Mouse (Mus musculus) cerebellum, adult 18-20 months (tissue): ENCODE measurements at regions not wholly inside any gene's neighbourhood (a gene's known extent, or its start where the extent isn't known, plus 50 kb on each side); places are given as distances from the start of the nearest gene placed in this dataset.

ENCODE experiments used
- DNase-seq, 2 experiments: peaks; one replicate each; pipeline ENCODE4 v3.0.0; 2021

DNA sequence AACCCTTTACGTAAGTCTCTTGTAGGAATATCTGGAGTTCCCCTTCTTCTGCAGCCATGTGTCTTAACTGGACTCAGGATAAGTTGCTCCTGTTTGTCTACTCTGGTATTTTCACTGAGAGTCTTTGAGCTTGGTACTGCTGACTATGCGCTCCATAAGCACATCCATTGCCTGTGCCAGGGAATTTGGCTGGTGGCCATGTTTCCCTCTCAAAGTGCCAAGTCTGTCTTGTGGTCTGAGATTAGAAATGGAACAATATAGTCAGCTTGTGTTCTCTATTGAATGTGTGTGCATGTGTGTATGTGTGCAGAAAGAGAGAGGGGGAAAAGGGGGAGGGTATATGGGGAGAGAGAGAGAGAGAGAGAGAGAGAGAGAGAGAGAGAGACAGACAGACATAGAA lies 263.7 kb downstream of the Olfm4 start:
- peak; percentile 77 to 83 for DNase-seq

DNA sequence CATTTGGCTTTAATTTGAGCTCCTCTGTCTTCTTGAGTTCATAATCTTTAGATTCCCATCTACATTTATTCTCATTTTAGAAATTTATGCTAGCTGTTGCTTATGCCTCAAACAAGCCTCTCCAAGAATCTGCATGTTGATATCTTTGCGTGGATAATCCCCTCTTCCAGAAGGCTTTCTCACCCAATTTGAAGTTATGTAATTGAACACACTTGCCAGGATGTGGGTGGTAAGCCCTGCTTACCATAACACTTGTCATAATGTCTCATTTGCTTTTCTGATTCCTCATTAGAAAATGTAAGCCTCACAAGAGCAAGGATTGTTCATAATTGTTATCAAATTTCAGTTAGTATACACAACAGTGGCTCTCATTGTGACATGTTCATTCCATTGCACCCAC lies 266.0 kb downstream of the Olfm4 start:
- no peak for DNase-seq

DNA sequence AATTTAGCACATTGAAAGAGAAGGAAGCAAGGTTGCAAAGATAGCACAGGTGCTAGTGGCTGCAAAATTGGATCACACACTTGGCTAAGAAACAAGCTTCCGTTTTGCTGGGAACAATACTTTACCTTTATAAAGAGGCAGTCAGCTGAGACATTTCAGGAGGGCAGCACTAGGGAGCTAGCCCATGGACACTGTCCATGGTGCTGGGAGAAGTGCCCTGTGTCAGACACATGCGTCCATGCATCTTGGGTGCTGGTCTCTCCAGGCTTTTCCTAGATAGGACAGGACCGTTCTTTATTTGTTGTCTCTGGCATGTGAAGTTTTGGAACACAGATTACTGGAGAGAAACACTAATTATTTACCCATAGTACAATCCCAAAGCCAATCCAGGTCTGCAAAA lies 273.2 kb downstream of the Olfm4 start:
- DNase-seq, result no peak

DNA sequence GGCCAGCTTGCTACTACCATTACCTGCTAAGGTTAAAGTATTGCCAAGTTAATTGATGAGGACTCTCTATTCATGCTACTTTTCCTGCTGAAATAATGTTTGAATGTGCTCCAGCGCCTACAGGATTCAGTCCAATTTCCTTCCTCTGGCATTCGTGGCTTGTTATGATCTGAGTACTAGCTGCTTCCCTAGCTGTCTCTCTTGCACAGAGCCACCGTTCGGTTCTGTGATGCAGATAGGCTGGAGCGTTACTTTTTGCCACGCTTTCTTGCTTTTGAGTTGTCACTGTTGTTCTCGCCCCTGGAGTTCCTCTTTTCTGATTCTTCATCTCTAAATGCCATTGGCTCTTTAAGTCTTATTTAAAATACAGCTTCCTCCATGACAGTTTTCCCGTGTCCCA lies 279.3 kb downstream of the Olfm4 start:
- no peak for DNase-seq

DNA sequence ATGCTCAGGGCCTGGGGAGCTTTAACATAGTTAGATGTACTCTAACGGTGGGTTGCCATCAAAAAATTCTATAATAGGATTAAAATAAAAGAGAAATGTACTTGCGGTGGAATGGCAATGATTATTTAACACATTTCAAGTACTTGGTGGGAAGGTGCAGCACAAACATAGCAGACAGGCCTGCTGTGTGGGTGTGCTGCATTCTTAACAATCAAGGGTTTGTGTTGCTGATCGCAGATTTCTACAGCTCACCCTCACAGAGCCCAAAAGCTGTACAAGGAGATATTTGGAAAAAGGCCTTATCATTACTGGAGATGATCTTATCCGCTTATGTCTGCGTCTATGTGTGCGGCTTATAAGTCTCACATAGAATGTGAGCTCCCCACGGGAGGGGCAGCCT lies 281.2 kb downstream of the Olfm4 start:
- no peak for DNase-seq

DNA sequence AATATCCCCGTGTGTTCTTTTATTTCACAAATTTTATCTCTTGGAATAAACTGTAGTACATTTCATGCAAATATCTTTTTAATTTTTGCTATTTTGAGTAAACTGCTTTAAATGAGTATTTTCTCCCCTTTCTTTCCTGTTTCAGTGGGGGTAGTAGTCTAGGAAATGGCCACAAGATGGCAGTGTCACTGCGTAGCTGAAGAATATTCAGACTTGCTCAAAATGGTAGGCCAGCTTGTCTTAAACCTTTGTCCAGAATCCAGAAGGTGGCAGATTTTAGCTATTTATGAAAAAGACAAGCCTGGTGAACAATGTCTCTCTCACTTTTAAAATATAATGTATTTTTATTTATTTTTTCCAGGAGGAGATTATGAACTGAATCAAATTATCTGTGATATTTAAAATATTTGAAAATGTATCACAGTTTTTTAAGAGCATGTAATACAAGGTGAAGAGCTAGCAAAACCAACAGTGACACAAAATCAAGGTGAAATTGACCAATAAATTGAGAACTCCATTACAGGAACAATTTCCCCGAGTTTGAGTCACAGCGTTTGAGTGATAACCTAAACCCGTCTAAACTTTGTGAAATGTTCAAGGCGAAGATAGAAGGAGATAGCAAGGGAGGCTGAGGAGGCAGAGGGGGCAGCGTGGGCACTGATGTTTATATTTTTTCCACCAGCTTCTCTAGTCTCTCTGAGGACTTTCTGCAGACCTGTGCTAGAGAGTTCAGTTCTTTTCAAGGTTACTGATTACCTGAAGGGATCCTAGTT lies 285.5 kb downstream of the Olfm4 start:
- DNase-seq, result peak; percentile 61 to 65

DNA sequence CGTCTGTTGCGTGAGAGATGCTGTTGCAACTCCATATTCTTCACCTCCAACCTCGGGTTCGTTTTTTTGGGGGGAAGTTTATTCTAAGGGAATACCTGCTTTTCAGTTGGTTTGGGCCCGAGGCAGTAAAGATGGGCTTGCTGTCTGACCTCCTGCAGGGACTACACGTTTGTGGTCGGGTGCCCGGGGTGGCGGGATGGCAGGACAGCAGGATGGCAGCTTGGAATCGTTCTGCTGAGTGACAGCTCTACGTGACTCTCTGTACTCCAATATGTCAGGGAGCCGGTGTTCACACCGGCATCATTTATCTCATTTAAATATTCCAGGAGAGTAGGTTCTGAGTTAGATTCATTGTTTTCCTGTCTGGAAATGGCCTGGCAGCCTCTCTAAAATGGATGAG lies 286.2 kb downstream of the Olfm4 start:
- no peak for DNase-seq

DNA sequence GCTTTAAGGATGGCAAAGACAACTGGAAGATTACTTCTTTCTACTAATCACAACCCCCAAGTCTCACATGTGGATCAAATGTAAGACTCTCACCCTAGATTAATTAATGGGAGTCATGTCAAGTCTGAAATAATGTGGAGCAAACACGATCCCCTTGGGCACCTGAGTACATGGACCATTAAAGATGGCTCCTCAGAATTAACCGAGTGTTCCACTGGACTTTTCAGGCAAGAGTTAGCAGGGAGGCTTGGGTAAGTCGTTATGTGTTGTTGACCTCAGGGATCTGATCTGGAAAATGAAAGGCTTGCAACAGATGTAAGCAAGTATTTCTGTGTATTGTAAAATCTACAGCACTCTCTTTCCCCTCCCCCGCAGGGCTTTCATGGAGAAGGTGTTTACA lies 296.3 kb downstream of the Olfm4 start:
- DNase-seq, result no peak

DNA sequence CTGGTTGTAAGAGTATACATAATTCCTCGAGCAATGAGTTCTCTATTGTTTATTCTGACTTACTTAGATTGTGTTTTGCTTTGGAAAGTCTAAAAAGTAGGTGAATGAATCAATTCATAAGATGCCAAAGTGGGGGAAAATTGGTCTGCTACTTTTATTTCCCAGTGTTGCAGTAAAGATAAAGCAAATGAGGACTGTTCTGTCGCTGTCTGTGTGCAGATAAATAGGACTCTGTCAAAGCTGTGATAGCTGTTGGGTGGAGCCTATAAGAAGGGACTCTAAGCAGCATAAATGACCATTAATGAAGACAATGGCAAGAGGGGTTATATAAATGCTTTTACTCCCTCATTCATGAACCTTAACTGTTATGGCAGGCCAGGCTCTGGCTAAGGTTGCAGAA lies 299.8 kb downstream of the Olfm4 start:
- no peak for DNase-seq

DNA sequence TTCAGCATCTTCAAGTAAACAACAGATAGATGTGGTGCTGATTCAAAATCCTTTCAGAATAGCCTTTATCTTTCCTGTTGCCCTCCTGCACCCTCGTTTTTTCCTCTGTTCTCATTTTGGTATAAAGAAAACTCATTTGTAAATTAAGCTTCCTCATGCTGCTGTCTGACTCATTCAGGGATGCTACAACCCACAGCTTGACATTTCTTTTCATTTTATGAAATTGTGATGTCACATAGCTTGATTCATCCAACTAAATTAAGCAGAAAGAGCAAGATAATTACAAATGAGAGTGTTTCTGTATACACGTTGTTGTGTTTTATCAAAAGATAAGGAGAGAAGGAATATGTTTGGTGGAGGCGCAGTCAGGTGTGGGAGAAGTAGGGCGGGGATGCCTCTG lies 307.5 kb downstream of the Olfm4 start:
- no peak for DNase-seq

DNA sequence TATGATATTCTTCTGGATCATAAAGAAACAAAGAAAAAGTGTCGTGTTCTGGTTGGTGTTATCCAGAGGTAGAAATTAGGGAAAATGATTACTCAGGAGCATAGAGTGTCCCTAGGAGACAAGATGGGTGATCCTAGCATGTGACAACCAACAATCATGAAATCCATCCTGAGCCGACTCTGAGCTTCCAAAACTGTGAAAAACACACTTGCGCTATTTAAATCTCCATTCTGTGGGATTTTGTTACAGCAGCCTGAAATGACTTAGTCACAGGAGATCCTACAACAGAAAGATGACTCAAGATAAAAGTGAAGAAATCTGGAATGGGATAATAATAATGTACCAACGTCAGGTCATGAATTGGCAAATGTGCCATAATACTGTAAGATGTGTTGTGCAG lies 309.5 kb downstream of the Olfm4 start:
- DNase-seq, result no peak

DNA sequence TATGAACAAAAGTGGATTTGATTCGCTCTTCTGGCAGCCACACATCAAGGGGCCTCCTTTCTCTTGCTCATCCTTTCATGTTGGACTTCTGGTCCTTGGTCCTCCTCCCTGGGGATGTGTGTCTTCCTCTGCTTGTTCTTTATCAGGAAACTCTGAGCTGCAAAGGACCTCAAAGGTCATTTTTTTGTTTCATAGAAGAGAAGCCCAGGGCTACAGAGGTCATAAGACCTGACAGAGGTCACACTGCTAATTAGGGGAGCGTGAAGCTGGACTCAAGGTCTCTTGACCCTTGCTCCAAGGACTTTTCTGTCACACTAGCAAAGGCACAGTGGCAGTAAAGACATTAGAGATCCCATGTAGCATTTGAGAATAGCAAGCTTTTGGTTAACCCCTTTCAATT lies 345.8 kb downstream of the Olfm4 start:
- DNase-seq, result no peak

DNA sequence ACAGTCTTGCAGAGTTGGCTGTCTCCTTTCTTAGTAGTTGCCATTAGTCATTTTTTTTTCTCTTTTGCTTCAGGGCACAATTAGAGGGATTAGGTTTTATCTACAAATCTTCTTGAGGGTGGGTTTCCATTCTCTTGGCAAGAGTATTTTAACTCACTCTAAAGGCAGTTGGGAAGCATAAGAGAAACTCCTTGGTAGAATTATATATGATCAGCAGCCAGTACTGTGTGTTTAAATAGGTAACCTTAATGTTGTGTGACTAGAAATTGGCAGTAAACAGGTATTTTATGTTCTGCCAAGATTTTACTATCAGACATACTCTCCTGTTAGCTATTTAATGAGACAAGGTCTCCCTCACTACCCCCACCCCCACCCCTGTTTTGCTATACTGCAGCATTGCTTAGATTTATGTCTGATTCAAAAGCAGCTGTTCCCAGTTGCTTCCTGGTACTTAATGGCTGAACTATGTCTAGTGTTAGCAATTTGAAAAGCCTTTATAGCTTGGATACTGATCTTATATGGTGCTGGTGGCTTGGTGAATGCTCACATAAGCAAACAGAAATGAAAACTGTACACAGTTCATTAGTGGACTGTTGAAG lies 378.2 kb downstream of the Olfm4 start:
- no peak for DNase-seq

DNA sequence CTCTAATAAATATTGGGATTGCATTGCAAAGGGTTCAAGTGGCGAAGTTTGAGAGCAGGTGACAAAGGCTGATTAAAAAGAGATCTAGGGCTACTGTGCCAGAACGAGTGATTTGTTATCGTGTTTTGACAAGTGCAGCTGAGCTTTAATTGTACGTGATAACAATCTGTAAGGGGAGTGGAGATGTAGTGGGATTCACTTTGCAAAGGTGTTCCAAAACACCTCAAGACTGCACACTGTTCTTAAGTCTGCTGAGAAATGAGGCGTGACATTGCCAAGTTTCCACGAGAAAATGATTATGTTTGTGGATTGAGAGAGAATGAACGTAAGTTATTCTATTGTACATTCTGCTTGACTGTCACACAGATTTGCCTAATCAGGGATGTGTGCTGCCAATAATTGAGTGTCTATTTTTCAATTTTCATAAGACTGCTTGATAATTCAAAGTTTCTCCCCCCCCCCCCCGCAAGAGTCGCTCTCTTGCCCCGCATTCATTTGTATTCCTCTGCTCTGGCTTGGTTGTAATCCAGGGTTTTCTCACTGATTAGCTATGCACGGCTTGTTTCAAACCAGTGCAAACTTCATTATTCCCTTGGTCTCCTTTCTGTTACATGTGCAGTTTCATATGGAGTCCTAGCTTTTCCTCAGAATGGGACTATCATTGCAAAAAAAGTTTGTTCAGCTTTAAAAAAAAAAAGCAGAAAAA lies 385.7 kb downstream of the Olfm4 start:
- DNase-seq, result no peak

DNA sequence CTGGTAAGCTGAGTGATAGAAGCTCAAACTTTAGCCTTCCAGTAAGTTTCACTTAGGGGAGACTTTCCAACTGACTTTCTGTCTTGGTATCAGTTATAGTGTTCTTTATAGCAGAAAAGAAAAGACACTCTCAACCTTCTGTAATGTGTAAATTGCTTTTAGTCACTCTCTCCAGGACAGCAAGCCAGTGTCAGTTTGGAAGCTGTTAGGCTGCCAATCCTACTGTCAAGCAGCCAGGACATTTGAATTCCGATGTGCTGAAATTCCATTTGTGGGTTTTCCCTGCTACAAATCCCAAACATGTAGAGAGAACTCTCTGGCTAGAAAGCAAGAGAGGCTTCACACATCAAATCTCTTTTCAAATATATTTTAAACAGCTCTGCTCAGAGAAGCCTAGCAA lies 390.4 kb downstream of the Olfm4 start:
- no peak for DNase-seq

DNA sequence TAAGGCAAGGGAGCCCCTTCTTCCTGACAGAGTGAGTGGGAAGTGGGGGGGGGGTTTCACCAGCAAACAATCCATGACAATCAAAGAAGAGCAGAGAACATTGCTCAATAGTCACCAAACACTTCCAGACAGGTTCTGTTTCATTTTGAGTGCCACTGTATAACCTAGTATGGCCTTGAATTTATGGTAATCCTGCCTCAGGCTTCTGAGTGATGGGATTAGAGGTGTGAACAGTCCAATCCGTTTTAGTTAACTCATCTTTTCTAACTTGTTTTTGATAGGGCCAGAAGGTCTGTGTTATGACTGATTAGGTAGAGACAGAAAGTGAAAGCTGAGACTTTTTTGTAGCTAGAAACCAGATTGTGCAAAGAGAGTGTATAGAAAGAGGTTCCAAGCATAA lies 393.2 kb downstream of the Olfm4 start:
- no peak for DNase-seq

DNA sequence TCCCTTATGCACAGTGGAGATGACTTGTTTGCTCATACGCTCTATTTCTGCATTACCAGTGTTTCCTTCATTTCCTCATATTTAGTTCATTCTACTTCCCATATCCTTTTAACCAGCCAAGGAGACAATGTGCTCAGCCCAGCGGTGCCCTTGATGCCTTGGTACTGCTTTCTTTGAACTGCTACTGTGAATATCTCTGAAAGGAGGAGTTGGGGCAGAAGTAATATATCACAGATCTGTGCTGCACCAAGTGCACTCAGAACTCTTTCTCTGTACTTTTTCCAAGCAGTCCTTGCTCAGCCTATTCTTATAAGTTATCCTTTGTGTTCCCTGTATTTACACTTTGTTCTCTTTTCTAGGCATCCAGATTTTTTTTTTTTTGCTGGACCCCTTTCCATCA lies 407.5 kb downstream of the Olfm4 start:
- no peak for DNase-seq

DNA sequence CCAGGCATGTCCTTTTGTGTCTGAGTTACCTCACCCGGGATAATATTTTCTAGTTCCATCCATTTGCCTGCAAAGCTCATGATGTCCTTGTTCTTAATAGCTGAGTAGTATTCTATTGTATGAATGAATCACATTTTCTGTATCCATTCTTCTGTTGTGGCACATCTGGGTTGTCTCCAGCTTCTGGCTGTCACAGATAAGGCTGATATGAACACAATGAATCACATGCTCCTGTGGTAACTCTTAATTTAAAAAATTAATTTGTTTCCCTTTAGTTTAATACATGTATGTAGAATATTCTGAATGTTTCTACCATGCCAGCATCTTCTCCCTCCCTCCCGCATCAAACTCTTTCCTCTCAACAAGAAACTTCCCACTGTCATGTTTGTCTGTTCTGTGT lies 424.4 kb downstream of the Olfm4 start:
- no peak for DNase-seq

DNA sequence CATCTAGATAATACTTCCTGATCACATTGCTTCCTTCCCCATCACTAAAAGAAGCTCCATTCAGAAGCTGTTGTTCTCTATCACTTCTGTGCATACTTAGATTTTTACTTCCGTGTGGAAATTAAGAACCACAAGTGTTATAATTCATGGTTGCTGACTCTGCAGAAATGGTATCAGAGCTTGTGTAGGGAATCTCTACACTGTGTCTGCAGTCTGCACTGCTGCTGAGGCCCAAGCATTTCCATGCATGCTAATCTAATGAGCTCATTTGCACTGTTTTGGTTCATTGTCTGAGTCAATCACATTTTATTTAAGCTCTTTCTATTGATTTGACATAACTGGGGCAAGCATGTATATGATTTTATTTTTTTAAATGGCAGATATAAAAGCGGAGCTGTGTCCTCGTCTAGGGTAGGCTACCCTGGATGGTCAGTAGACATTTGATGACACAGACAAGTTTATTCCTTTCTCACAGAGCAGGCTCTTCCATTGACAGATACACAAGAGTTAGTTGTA lies 435.0 kb downstream of the Olfm4 start:
- no peak for DNase-seq

DNA sequence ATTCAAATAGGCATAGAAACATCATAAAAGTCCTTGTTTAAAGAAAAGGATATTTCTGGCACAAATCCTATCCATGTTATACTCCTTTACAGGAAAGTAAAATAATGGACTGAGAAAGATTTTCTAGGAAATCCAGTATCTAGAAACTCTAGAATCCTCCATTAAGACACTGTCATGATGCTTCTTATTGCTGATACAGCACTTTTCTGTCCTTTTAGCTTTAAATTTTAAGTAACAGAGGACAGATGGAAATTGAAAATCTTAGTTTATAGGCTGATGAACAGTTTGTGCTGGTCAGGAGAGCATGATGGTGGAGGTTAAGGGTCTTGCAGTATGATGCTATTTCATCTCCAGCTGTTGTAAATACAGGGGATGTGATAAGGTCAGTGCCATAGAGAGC lies 459.9 kb downstream of the Olfm4 start:
- DNase-seq, result no peak

DNA sequence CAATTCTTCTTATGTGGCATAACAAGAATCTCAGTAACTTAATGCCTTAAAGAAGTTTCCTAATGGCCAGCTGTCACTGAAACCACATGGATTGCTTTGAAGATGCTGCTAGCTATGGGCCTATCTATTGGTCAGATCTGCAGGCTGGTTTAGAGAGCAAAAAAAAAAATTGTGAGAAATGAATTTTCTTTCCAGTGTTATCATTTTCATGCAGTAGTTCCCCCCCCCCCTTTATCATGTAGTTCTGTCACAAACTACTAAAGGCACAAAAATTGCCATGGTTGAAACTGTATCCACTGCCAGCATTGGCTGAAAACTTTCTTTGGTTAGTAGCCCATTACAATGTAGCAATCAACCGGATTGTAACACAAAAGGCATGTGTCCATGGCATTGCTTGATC lies 487.6 kb downstream of the Olfm4 start:
- DNase-seq, result no peak

DNA sequence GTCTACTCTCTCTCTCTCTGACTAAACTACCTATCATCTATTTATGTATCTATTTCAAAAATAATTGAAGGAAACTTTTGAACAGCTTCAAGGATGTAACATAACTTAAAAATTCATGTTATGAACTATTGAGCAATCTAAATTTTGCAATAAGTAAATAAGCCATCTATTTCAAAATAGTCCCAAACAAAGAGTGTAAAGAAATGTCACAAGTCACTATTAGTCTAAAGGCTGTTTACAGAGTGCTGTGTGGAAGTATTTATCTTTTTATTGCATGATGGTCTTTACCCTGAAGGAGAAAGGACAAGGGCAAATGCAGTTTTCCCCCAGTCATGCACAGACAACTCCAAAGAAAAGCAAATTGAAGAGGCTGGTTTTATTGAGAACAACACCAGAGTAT lies 496.0 kb downstream of the Olfm4 start:
- no peak for DNase-seq

DNA sequence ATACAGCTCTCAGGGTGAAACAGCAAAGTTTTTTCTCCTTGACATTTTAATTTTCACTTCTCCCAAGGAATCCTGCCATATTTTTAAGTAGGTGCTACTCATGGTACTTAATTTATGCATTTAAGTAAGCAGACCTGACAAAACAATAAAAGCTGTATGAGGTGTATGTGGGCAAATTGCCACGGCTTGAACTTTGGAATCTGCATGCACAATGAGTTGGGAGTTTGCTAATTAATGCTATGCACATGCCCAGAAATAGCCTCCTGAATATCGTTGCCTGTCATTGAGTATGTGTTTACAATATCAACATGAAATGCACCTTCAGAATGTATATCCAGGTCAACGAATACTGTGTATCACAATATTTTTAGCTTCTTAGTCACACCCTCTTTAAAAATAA lies 498.9 kb downstream of the Olfm4 start:
- no peak for DNase-seq

DNA sequence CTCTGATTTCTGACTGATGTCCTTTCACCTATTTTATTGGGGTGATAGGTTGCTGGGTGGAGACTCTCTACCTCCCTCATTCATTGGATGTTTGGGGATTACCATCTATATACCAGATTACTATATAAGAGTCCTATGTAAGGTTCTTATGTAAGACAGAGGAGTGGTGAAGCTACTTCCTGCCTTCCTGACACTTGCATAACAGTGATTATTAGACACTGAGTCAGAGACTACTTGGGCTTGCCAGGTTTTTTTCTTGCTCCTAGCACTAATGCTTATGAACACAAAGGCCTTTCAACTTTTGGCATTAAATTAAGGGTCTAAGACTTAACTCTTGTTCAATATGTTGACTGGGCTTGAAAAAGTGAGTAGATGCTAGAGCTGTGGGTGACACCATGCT lies 500.4 kb downstream of the Olfm4 start:
- no peak for DNase-seq
